Mouse (Mus musculus) forebrain, embryonic 14.5 days (tissue): Measurements from ENCODE around the gene Foxm1. TPM values are rescaled to one million over a fixed set of nuclear protein-coding genes. Genes with fewer than 3 reads are reported as not detected.

Experiments used
- ATAC-seq: fragments of 200-750 bp; cut with Nextera tagmentation; 2 replicates; pipeline ENCODE4 v1.8.0; 2017; ENCODE audit warnings: mild to moderate bottlenecking, moderate library complexity
- DNase-seq: peaks from one replicate; pipeline ENCODE4 v3.0.0-alpha.2; 2015; ENCODE audit warnings: low spot score
- H3K27ac ChIP-seq: fragments of 300-500 bp; sonication (generic); 2 replicates; pipeline ENCODE4 v1.5.1; 2014; ENCODE audit warnings: low read depth, mild to moderate bottlenecking, control low read depth, low read length, moderate library complexity
- H3K27me3 ChIP-seq: fragments of 300-500 bp; sonication (generic); replicated peaks from 2 replicates; pipeline ENCODE4 v1.6.1; 2014; ENCODE audit warnings: low read length, control low read depth, mixed read lengths; ENCODE audit not compliant: control insufficient read depth, insufficient read depth
- H3K36me3 ChIP-seq: fragments of 300-500 bp; sonication (generic); 2 replicates; pipeline ENCODE4 v1.6.1; 2014; ENCODE audit warnings: low read length, control low read depth; ENCODE audit not compliant: control insufficient read depth, insufficient read depth
- H3K4me1 ChIP-seq: fragments of 300-500 bp; sonication (generic); 2 replicates; pipeline ENCODE4 v1.6.1; 2014; ENCODE audit warnings: antibody characterized with exemption, low read length, control low read depth; ENCODE audit not compliant: control insufficient read depth, insufficient read depth
- H3K4me2 ChIP-seq: fragments of 300-500 bp; sonication (generic); 2 replicates; pipeline ENCODE4 v1.6.1; 2014; ENCODE audit warnings: mild to moderate bottlenecking, control low read depth, low read length
- H3K4me3 ChIP-seq: fragments of 300-500 bp; sonication (generic); 2 replicates; pipeline ENCODE4 v1.5.1; 2014; ENCODE audit warnings: low read depth, low read length, control low read depth
- H3K9ac ChIP-seq: fragments of 300-500 bp; sonication (generic); 2 replicates; pipeline ENCODE4 v1.6.1; 2014; ENCODE audit warnings: mild to moderate bottlenecking, low read length, control low read depth, moderate library complexity
- H3K9me3 ChIP-seq: fragments of 300-500 bp; sonication (generic); replicated peaks from 2 replicates; pipeline ENCODE4 v1.6.1; 2016; ENCODE audit warnings: low read length, control low read depth, mixed read lengths; ENCODE audit not compliant: control insufficient read depth
- WGBS: fragments of 180-500 bp; shearing (Covaris S2); extraction: QIAGEN DNeasy Blood & Tissue Kit; methylation state at CpG from one replicate; pipeline ENCODE4 v1.1.7; 2014; 5-methylcytosine and 5-hydroxymethylcytosine counted together
- polyA plus RNA-seq: library from polyadenylated mRNA; unstranded; fragments of >200 nt; fragmentation: Nextera tagmentation; extraction: Ambion mirVana; gene quantifications from 2 replicates; pipeline ENCODE4 v1.2.1, GENCODE M21; 2014

Foxm1 gene
- 18.4 and 21.5 TPM in 2 replicates for polyA plus RNA-seq

DNA sequence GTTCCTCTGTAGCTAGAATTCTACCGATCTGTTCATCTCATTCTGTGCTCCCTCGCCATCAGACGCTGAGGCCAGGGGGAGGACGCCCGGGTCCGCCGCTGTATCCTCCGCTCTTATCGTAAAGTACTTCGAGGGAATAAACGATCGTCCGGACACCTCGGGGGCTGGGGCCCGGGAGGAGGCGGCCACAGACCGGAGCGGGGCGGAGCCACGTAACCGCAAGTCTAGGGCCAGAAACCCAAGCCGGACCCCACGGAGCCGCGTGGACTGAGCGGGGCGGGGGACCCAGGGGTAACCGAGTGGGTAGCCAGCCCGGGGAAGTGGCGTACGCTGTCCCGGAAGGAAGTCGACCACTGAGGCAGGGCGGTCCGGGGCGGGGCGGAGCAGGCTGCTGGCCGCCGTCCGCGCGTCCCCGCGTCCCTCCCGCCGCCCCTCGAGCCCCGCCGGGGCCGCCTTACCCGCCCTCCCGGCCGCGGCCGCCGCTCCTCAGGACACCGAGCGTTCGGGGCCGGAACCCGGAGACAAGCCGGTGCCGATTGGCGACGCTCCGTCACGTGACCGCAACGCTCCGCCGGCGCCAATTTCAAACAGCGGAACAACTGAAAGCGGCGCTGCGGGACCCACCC lies at the start of gene Foxm1, which contains the start of gene Rhno1:
TSS of gene Foxm1 (plus strand) at position 587 of the 626 bp plus-strand sequence.
TSS of gene Rhno1 (minus strand) at position 531 of the 626 bp plus-strand sequence.
- whole genome bisulfite sequencing = under 1% methylated on average over 72 of the region's 76 CpGs
- Histone ChIP-seq H3K27me3 (no peaks in the 10 kb centered on the region), H3K27ac (peak within 1 kb of the TSS; percentile 91), H3K4me2 (peak within 1 kb of the TSS; percentile 90), H3K4me3 (peak within 1 kb of the TSS; percentile 88), H3K4me1 (peaks cover 12% of the 10 kb centered on the region), H3K9me3 (no peaks in the 10 kb centered on the region), H3K36me3 (peaks cover 34% of the 10 kb centered on the region), H3K9ac (peak within 1 kb of the TSS; percentile 93)
- DNase-seq (peak; percentile 92), ATAC-seq (peak; percentile 90)

DNA sequence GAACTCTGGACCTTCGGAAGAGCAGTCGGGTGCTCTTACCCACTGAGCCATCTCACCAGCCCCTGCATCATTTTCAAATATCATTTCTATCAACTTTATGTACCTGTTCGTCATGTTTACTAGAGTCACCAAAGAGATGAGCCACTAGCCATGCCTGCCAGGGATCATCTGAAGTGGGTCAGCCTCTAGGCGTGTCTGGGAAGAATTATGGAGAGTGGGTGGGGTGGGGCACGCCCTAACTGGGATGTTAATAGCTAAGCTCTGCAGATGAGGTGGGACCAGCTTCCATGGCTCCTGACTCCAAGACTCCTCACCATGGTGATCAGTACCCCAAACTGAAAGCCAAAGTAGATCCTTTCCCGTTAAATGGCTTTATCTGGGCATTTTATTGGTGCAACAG lies 48.0 kb upstream of the Foxm1 start:
- Histone ChIP-seq H3K27me3 (no peaks in the 10 kb centered on the region), H3K27ac (no peak overlapping the region), H3K9ac (no peak overlapping the region), H3K4me1 (no peaks in the 10 kb centered on the region), H3K4me3 (no peak overlapping the region), H3K9me3 (no peaks in the 10 kb centered on the region), H3K36me3 (no peaks in the 10 kb centered on the region), H3K4me2 (no peak overlapping the region)
- DNase-seq (no peak), ATAC-seq (no peak)
- 91% methylated on average over 6 of the region's 6 CpGs for whole genome bisulfite sequencing

DNA sequence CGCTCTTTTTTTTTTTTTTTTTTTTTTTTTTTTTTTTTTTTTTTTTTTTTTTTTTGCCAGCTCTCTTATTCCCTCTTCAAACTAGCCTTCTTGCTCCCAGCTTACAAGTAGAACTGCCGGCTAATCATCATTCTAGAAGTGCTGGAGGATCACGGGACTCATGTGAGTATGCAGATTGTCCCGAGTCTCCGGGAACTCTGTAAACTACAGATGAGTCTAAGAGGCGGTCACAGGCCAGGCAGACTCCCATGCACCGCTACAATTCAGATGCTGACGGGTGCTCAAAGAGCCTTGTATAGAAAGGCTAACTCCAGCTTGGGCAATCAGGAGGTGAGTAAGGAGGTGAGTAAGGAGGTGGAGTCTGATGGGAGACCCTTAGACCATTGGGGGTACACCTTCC lies 47.2 kb upstream of the Foxm1 start:
- Histone ChIP-seq H3K9ac (no peak overlapping the region), H3K4me2 (no peak overlapping the region), H3K27ac (no peak overlapping the region), H3K4me1 (no peaks in the 10 kb centered on the region), H3K9me3 (no peaks in the 10 kb centered on the region), H3K4me3 (no peak overlapping the region), H3K27me3 (no peaks in the 10 kb centered on the region), H3K36me3 (no peaks in the 10 kb centered on the region)
- DNase-seq = no peak
- no peak for ATAC-seq
- WGBS = 79% methylated on average over 8 of the region's 8 CpGs

DNA sequence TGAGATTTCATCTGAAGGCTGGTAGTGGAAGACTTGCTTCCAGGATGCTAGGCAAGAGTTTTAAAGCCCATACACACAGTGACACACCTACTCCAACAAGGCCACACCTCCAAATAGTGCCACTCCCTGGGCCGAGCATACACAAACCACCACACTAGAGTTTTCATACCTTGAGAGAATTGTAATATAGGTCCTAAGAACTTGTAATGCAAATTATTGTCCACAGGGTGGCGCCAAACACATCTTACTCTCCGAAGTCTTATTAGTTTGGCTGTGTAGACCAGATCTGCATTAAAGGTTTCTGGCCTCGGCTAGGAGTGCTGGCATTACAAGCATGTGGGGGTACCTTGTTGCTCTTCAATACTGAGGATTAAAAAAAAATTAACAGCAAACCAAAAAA lies 44.5 kb upstream of the Foxm1 start:
- H3K4me1 ChIP-seq = no peaks in the 10 kb centered on the region
- WGBS = 13% methylated on average over 4 of the region's 4 CpGs
- no peak overlapping the region for H3K4me2 ChIP-seq
- DNase-seq (peak; percentile 88), ATAC-seq (peak; percentile 67)
- no peak overlapping the region for H3K4me3 ChIP-seq
- H3K9ac ChIP-seq = no peak overlapping the region
- H3K27me3 ChIP-seq = no peaks in the 10 kb centered on the region
- H3K9me3 ChIP-seq = no peaks in the 10 kb centered on the region
- no peak overlapping the region for H3K27ac ChIP-seq
- peaks cover 22% of the 10 kb centered on the region for H3K36me3 ChIP-seq

DNA sequence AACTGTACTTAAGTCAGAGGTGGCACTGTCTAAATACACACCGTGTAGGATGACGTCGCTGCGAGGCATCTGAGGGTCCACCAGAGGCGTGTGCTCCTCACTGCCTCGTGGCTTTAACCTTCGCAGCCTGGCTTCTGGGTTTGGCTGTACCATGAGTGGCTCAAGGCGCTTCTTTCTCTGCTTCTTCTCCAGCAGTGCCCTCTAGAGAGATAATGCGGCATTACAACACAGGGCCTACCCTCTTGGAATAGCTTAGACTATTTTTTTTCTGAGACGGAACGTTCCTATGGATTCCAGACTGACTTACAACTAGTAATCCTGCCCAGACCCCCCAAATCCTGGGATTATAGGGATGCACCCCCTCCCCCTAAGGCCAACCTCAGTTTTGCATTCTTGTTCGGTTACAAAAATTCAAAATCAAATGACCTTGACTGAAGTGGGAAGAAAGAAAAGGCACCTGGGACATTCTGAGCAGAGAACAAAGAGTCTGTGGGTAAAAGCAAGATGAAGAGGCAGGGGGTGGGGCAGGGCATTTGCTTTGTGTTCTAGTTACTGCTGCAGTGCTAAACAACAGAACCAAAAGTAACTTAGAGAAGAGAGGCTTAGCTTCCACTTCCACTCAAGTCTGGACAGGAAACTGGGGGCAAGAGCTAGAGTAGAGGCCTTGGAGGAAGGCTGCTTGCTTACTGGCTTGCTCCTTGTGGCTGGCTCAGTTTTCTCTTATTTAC lies 28.2 kb upstream of the Foxm1 start:
- no peak overlapping the region for H3K27ac ChIP-seq

DNA sequence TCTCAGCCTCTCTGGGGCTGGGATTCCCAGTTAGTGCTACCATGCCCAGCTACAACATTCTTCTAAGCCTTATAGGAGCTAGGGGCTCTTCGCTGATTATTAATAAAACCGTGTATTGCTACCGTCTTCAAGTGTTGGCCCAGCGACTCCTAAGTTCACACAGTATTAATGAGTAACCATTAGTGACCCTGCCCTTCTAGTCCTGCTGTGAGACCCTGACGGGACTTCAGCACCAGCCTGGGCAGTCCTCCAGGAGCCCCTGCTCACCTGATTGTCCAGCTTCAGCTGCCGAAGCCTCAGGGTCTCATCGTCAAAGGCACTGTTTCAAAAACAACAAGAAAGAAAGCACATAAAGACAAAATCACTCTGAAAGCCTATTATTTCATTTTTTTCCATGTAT lies 25.3 kb upstream of the Foxm1 start:
- no peak overlapping the region for H3K4me3 ChIP-seq
- H3K9me3 ChIP-seq = no peaks in the 10 kb centered on the region
- no peak overlapping the region for H3K4me2 ChIP-seq
- H3K36me3 ChIP-seq = peaks cover 27% of the 10 kb centered on the region
- DNase-seq (no peak), ATAC-seq (no peak)
- no peak overlapping the region for H3K27ac ChIP-seq
- no peaks in the 10 kb centered on the region for H3K27me3 ChIP-seq
- H3K9ac ChIP-seq = no peak overlapping the region
- WGBS = 65% methylated on average over 7 of the region's 7 CpGs
- no peaks in the 10 kb centered on the region; the same call in 1 of the 2 replicates for H3K4me1 ChIP-seq

More for the DNA sequence above, 28.2 kb upstream of the Foxm1 start:
- no peaks in the 10 kb centered on the region; the same call in 1 of the 2 replicates for H3K9me3 ChIP-seq
- 14% methylated on average over 12 of the region's 12 CpGs for WGBS
- H3K4me2 ChIP-seq = no peak overlapping the region
- H3K27me3 ChIP-seq = no peaks in the 10 kb centered on the region
- peaks cover 37% of the 10 kb centered on the region for H3K36me3 ChIP-seq
- ATAC-seq (peak; percentile 84), DNase-seq (peak; percentile 88)
- H3K4me1 ChIP-seq = no peaks in the 10 kb centered on the region; the same call in 1 of the 2 replicates
- H3K9ac ChIP-seq = no peak overlapping the region
- no peak overlapping the region for H3K4me3 ChIP-seq

DNA sequence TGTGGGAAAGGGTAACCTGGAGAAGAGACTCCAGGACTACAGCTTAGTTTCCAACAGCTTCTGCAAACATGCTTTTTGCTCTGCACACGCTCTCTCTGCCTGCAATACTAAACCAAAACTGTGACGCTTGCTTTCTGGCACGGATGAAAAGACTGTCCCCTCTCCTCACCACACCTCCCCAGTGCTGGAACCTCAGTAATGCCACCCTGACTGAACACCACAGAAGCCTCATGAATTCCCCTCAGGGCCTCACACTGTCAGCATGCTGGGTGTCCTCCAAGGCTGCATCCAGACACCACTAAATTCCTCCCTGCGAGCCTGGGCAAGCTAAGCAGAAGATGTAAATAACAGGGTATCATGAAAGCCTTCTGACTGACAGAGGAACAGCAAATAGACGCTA lies 23.9 kb upstream of the Foxm1 start:
- no peak overlapping the region for H3K27ac ChIP-seq
- no peak for DNase-seq
- 57% methylated on average over 5 of the region's 5 CpGs for WGBS

DNA sequence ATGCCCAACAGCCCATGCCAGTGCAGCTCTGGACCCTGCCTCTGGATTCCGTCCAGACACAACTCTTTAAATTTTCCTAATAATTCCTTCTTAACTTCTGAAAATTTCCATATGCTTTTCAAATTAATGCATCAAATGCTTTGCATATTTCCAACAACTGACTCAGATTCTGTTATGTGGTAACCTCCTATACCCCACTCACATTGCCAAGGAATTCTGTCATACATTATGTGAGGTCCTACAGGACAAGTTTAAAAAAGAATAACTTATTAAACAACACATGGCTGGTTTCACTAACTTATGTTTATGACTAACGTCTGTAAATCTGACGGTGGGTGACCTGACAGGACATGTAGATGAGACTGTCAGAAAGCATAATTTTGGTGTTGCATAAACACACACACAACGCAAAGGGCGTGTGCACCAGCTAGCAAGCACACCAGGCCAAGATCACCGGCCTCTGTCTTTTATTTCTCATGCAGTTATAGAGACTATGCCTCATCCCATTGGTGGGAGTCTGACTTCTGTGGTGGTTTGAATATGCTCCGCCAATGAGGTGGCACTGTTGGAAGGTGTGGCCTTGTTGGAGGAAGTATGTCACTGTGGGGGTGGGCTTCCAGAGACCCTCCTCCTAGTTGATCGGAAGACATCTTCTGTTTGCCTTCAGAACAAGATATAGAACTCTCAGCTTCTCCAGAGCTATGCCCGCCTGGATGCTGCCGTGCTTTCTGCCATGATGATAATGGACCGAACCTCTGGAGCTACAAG lies 20.6 kb upstream of the Foxm1 start:
- Histone ChIP-seq H3K4me1 (no peaks in the 10 kb centered on the region; the same call in 1 of the 2 replicates), H3K9me3 (no peaks in the 10 kb centered on the region), H3K4me2 (no peak overlapping the region), H3K9ac (no peak overlapping the region), H3K27me3 (no peaks in the 10 kb centered on the region), H3K36me3 (peaks cover 11% of the 10 kb centered on the region; the same call in 1 of the 2 replicates), H3K4me3 (no peak overlapping the region), H3K27ac (no peak overlapping the region)
- WGBS = 95% methylated on average over 11 of the region's 11 CpGs
- DNase-seq = no peak
- no peak for ATAC-seq

More for the DNA sequence above, 23.9 kb upstream of the Foxm1 start:
- Histone ChIP-seq H3K4me3 (no peak overlapping the region), H3K9ac (no peak overlapping the region), H3K4me1 (no peaks in the 10 kb centered on the region; the same call in 1 of the 2 replicates), H3K27me3 (no peaks in the 10 kb centered on the region), H3K36me3 (peaks cover 20% of the 10 kb centered on the region), H3K9me3 (no peaks in the 10 kb centered on the region), H3K4me2 (no peak overlapping the region)
- no peak for ATAC-seq
